Mouse (Mus musculus) C2C12 (cell line): Measurements from ENCODE around the gene Usp16.

Source experiments
- CTCF ChIP-seq: IDR thresholded peaks from one replicate; pipeline ENCODE4 v1.5.1; 2011; ENCODE audit not compliant: control insufficient read depth, insufficient read depth, insufficient read length
- MAX ChIP-seq: IDR thresholded peaks from one replicate; pipeline ENCODE4 v1.6.1; 2011; ENCODE audit warnings: mild to moderate bottlenecking, control low read depth
- MYOD1 ChIP-seq: IDR thresholded peaks from one replicate; pipeline ENCODE4 v1.6.1; 2011; ENCODE audit warnings: low read depth; ENCODE audit not compliant: control insufficient read depth, insufficient read length
- MYOG ChIP-seq: IDR thresholded peaks from one replicate; pipeline ENCODE4 v1.6.1; 2011; ENCODE audit not compliant: control insufficient read depth, insufficient read length; ENCODE audit errors: extremely low read depth
- USF1 ChIP-seq: IDR thresholded peaks from one replicate; pipeline ENCODE4 v1.6.1; 2011; ENCODE audit warnings: low read depth, mild to moderate bottlenecking, control low read depth, moderate library complexity

- TF ChIP-seq USF1 (no peak), CTCF (no peak), MYOD1 (no peak), MAX (no peak), MYOG (no peak)
Measured at GRCm38 (mm10) chr16:87470579-87470978, 16.1 kb downstream of the Usp16 start.
